Mouse (Mus musculus) bone marrow macrophage, adult 2 months (primary cell): ENCODE results near the gene Fgd4.

Experiments used
- CTCF ChIP-seq: IDR thresholded peaks from 2 replicates; pipeline ENCODE4 v1.5.1; 2012; ENCODE audit warnings: low read depth, mild to moderate bottlenecking, low read length, moderate library complexity
- POLR2A ChIP-seq: IDR thresholded peaks from 2 replicates; pipeline ENCODE4 v1.6.1; 2012; ENCODE audit warnings: mild to moderate bottlenecking, low read depth, low read length, borderline replicate concordance

- no peak for TF ChIP-seq CTCF
- TF ChIP-seq POLR2A, result no peak
These were observed 33.4 kb upstream of the Fgd4 start for GRCm38 (mm10) chr16:16633730-16634129.
